27 mouse cellular contexts compared by ENCODE assay signal in genomic region chr6:142532141-142532540, GRCm38 (mm10). TPM values are rescaled to one million over a fixed set of nuclear protein-coding genes. Genes with fewer than 3 reads are reported as not detected.
DNase-seq lines count a peak whose midpoint lies in the region; ATAC-seq and TF ChIP-seq lines count a peak whose summit lies in the region.
"Had no signal": no experiment of that assay in that cellular context is flagged by ENCODE, and none has a peak within 500 bp of the region (broad histone marks: within the 10 kb centered on the region; RNA-seq: fewer than 3 reads in every experiment).

No protein-coding gene starts in this region.

- 89% methylated on average over 17 of the region's 17 CpGs for WGBS in kidney, embryonic 15.5 days

- no peak for ATAC-seq in kidney, embryonic 15.5 days (replicated peaks; ENCODE audit: low FRiP score)
- ATAC-seq: forebrain, embryonic 14.5 days had no signal

- H3K4me1 ChIP-seq in kidney, embryonic 15.5 days: peaks cover 19% of the 10 kb centered on the region
- H3K4me1 ChIP-seq: embryonic facial prominence, embryonic 15.5 days; forebrain, embryonic 10.5 days; hindbrain, embryonic 13.5 days had no signal

- no peaks in the 10 kb centered on the region for H3K9me3 ChIP-seq in kidney, embryonic 15.5 days (replicated peaks)
- H3K9me3 ChIP-seq: embryonic facial prominence, embryonic 15.5 days; forebrain, embryonic 10.5 days; heart, embryonic 13.5 days; hindbrain, embryonic 13.5 days had no signal

- H3K36me3 ChIP-seq in kidney, embryonic 15.5 days: no peaks in the 10 kb centered on the region
- H3K36me3 ChIP-seq: embryonic facial prominence, embryonic 15.5 days; forebrain, embryonic 10.5 days; heart, embryonic 13.5 days; hindbrain, embryonic 13.5 days had no signal

- H3K9ac ChIP-seq in kidney, embryonic 15.5 days: no peak overlapping the region
- H3K9ac ChIP-seq: embryonic facial prominence, embryonic 15.5 days; heart, embryonic 13.5 days; hindbrain, embryonic 13.5 days had no signal

- no peak overlapping the region for H3K4me3 ChIP-seq in kidney, embryonic 15.5 days (replicated peaks)
- H3K4me3 ChIP-seq in left cerebral cortex, adult 2 months: no peak overlapping the region
- H3K4me3 ChIP-seq: embryonic facial prominence, embryonic 15.5 days; erythroblast, embryonic 14.5 days; forebrain, embryonic 10.5 days; gastrocnemius, adult 2 months; heart, embryonic 13.5 days; hindbrain, embryonic 13.5 days had no signal

- DNase-seq in kidney, adult 18-20 months: peak; percentile 52
- peak; percentile 66 for DNase-seq in kidney, adult 9 months
- DNase-seq in kidney, postnatal 14 days: peak; percentile 41
- no peak for DNase-seq in left cerebral cortex, adult 2 months (ENCODE audit: extremely low spot score in 1 of 2, low spot score in 2 of 2)
- no peak for DNase-seq in urinary bladder, postnatal 4 days (ENCODE audit: low spot score in 2 of 2)
- DNase-seq: adrenal gland, adult 2 months; cerebellum, adult 11 months; cerebellum, adult 8-10 months; cerebellum, postnatal 14 days; embryo, embryonic 11 days; gastrocnemius, adult 2 months; gastrocnemius, postnatal 25 days; heart, postnatal 4 days had no signal

- intact Hi-C loops in left cerebral cortex, adult 2 months (cut with DNase I): no loop called here

- no peak overlapping the region for H3K27ac ChIP-seq in kidney, embryonic 15.5 days
- no peak overlapping the region for H3K27ac ChIP-seq in left cerebral cortex, adult 2 months
- H3K27ac ChIP-seq: embryonic facial prominence, embryonic 15.5 days; forebrain, embryonic 10.5 days; heart, embryonic 13.5 days; hindbrain, embryonic 13.5 days had no signal

- no peaks in the 10 kb centered on the region for H3K27me3 ChIP-seq in kidney, embryonic 15.5 days
- H3K27me3 ChIP-seq: CH12.LX; embryonic facial prominence, embryonic 15.5 days; heart, embryonic 13.5 days; hindbrain, embryonic 13.5 days had no signal

- no peak overlapping the region for H3K4me2 ChIP-seq in kidney, embryonic 15.5 days
- H3K4me2 ChIP-seq: embryonic facial prominence, embryonic 15.5 days; heart, embryonic 13.5 days; hindbrain, embryonic 13.5 days had no signal

- no peak for TF ChIP-seq CTCF in left cerebral cortex, adult 2 months (IDR thresholded peaks at IDR 0.05)

RNA-seq across cellular contexts. Expression of gene Ldhb, which starts 24.4 kb away (rescaled TPM):
- polyA plus RNA-seq in kidney, embryonic 15.5 days (2015; fragmentation: Nextera tagmentation; extraction: Ambion mirVana): 697 and 713 TPM in 2 replicates
- total RNA-seq in left cerebral cortex, adult 2 months (2021): 100 to 1,000 TPM; 818 to 835 TPM
- polyA plus RNA-seq: erythroblast, embryonic 14.5 days had no signal

RNA-seq across cellular contexts. Expression of gene Kcnj8, which starts 39.3 kb away (rescaled TPM):
- polyA plus RNA-seq in kidney, embryonic 15.5 days (2015; fragmentation: Nextera tagmentation; extraction: Ambion mirVana): 24.4 and 26.8 TPM in 2 replicates
- 1 to 10 TPM; 1.9 to 2.4 TPM for total RNA-seq in left cerebral cortex, adult 2 months (2021)
- total RNA-seq: CH12.LX; common myeloid progenitor, adult 5-6 weeks; granulocyte monocyte progenitor cell, adult 5-6 weeks had no signal
- polyA plus RNA-seq: erythroblast, embryonic 14.5 days had no signal

RNA-seq across cellular contexts. Expression of gene Gys2, which starts 59.2 kb away (rescaled TPM):
- 0.23 and 1.3 TPM in 2 replicates for polyA plus RNA-seq in kidney, embryonic 15.5 days (2015; fragmentation: Nextera tagmentation; extraction: Ambion mirVana)
- not detected for total RNA-seq in left cerebral cortex, adult 2 months (2021)
- total RNA-seq: CH12.LX; common myeloid progenitor, adult 5-6 weeks; ES-E14; gastrocnemius, adult 2 months; gastrocnemius, postnatal 25 days; granulocyte monocyte progenitor cell, adult 5-6 weeks; heart, postnatal 4 days had no signal
- polyA plus RNA-seq: brain, embryonic 14.5 days; embryonic facial prominence, embryonic 11.5 days; erythroblast, embryonic 14.5 days; forebrain, embryonic 10.5 days; forebrain, embryonic 14.5 days; heart, postnatal 0 days had no signal

Comparison
In these comparisons a context has a peak if more than half of its experiments do, and no peak if none do; other contexts are left out.
1. DNase-seq: peak in kidney, adult 18-20 months (single experiment), kidney, adult 9 months (single experiment) and kidney, postnatal 14 days (single experiment); none in left cerebral cortex, adult 2 months (0 of 2) and urinary bladder, postnatal 4 days (0 of 2).